Mouse (Mus musculus) heart, adult 8-10 months (tissue): Measurements from ENCODE around the gene Shisa2. TPM values are rescaled to one million over a fixed set of nuclear protein-coding genes. Genes with fewer than 3 reads are reported as not detected.
"Not testable (repeated sequence)": the region's sequence is repeated elsewhere in the genome, so short reads cannot be mapped to it uniquely, and the experiment has no call there.

Experiments
- DNase-seq: peaks from one replicate; pipeline ENCODE4 v3.0.0; 2022; ENCODE audit warnings: low spot score
- total RNA-seq, 4 experiments: library from RNA; stranded (reverse); gene quantifications; 2 replicates each; pipeline ENCODE4 v1.2.4; 2022

The Shisa2 gene
- total RNA-seq = 1 to 10 TPM in 1 of 4 experiments, under 1 TPM in 3; 0.87 to 1.1 (median 0.90) TPM

GRCm38 (mm10) chr14:59625158-59625805 lies at the start of gene Shisa2:
Gene Shisa2 (plus strand): TSS chr14:59625308.
- peak; percentile 23 for DNase-seq

DNA sequence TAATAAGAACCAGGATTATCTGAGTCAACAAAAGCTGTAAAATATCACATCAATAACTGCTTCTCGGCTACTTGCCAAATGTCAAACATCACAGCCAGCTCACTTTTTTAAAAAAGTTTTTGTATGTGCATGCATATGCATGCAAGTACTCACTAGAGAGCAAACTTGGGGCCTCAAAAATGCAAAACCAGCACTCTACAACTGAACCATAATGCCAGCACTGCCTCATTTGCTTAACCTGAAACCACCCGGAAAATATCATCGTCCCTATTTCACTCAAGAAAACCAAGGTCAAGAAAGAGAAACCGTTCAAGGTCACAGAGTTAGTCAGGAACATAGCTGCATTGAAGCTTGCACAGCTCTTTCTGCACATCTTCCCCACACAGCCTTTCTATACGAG lies 48.7 kb upstream of the Shisa2 start:
- no peak for DNase-seq

DNA sequence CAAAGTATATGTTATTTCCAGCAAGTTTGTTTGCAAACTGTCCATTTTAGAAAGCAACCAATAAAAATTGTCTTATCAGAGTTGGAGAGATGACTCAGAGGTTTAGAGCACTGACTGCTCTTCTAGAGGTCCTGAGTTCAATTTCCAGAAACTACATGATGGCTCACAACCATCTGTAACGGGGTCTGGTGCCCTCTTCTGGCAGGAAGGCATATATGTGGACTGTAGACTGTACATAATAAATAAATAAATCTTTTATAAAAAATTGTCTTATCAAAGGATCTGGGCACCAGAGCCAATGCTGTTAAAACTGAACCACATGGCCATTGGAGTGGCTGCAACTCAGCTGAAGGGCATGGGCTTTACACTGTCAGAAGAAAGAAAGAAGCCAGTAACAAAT lies 34.5 kb upstream of the Shisa2 start:
- no peak for DNase-seq

GRCm38 (mm10) chr14:59591901-59592300 lies 33.2 kb upstream of the Shisa2 start:
- DNase-seq = no peak

DNA sequence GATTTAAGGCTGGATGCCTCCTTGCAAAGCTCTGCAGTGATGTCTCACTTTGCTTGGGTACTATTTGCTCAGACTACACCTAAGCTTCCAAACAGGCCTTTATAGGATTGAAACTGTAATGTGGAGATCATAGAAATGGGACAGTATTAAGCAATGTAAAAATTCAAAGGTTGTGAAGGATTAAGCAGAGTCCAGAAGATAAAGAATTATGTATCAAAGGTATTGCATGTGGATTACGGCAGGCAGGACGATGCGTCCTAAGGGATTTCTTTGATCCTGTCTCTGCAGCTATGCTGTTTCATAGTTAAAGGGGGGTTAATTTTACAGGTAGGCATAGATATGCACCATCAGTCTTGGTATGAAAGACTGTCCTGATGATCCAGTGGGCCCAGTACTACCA lies 32.5 kb upstream of the Shisa2 start:
- no peak for DNase-seq

- no peak for DNase-seq
These were observed 30.1 kb upstream of the Shisa2 start for GRCm38 (mm10) chr14:59594988-59595387.

DNA sequence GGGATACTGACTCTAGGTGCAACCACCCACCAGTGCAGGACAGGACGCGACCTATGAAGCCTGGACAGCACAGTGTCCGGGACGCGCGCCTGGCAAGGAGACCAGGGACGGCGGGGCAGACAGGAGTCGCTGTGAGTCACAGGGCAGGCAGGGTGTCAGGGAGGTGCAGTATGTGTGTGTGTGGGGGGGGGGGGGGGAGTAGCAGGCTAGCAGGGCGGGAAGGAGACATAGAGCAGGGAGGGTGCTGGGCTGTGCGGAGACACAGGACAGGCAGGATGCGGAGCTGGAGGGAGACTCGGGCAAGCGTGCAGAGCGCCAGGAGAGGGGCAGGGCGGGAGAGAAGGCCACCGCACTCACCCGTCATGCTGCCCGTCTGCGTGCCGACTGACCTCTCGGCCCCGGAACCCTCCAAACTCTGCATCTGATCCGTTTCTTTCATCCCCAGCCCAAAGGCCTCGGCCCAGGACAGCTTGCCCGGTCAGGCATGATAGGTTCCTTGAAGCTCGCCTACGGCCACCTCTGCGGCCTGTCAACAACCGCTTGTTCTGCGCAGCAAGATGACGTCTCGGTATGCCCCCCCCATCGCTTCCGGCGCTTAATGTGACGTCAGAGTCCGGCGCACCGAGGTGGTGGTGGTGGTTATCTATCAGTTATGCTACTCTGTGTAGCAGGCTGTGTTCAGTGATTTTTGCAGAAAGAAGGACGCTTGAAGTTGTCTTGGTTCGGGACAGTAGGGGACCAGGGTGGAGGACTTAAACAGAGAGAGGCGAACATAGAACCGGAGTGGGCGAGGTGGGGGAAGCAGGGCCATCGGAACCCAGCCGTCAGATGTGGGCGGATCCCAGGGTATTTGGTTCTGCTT lies 27.5 kb upstream of the Shisa2 start, which contains the start of gene Cdadc1:
TSS of gene Cdadc1 (minus strand) at position 562 of the 862 bp plus-strand sequence.
- DNase-seq = peak; percentile 98

- no peak for DNase-seq
These were observed 26.9 kb upstream of the Shisa2 start for GRCm38 (mm10) chr14:59598260-59598627.

GRCm38 (mm10) chr14:59604002-59604645 lies 21.0 kb upstream of the Shisa2 start:
- no peak for DNase-seq

DNA sequence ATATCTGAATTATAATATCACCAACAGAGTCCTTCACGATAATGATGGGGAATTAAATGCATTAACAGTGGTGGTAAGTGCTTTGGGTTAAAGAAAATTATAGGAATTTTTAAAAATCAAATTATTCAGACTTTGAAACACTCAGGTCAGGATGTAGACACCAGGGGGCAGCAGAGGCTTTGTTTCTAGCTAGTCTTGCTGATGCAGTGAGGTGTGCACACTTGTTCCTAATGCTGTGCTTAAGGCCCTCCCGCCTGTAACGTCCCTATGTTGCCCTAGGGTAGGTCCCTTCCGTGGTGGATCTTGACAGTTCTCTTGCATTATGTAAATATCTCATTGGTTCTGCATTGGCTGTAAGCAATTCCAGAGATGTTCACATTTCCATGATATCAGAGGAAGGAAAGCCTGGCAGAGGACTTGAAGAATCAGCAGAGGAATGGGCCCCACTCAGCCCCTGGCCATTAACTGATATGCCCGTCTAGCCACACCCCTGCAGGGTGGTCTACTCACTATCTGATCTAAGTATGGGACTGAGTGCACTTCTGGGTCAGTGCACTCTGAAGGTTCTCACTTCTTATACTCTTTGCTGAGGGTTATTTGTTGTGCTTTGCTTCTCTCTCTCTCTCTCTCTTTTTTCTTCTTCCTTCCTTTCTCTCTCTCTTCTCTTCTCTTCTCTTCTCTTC lies 19.3 kb upstream of the Shisa2 start:
- DNase-seq = peak; percentile 55

- DNase-seq = no peak
These were observed 18.1 kb upstream of the Shisa2 start for GRCm38 (mm10) chr14:59607021-59607420.

- DNase-seq = peak; percentile 12
These were observed 12.0 kb upstream of the Shisa2 start for GRCm38 (mm10) chr14:59612920-59613625.

- DNase-seq = not testable (repeated sequence)
These were observed 11.0 kb upstream of the Shisa2 start for GRCm38 (mm10) chr14:59614149-59614548.

DNA sequence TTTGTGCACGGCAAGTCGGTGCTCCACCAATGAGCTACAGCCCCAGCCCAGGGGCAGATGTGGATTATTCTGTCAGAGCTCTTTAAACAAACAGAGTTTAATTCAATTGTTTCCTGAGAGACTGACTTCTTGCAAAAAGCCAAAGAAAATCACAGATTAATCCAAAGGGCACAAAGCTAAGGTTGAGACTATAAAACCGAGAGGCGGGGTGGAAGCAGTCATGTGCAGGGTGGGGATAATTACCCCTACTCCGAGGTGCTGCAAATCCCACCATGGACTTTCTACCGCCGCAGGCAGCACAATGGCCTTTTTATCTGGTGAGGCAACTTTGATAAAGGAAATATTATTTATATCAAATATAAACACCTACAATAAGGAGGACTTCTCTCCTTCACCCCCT lies 8.3 kb upstream of the Shisa2 start:
- DNase-seq = no peak

- no peak for DNase-seq
These were observed 702 bp upstream of the Shisa2 start for GRCm38 (mm10) chr14:59624326-59624885.

GRCm38 (mm10) chr14:59625806-59626364 lies 777 bp downstream of the Shisa2 start:
- DNase-seq = no peak

GRCm38 (mm10) chr14:59626711-59627110 lies 1.6 kb downstream of the Shisa2 start:
- DNase-seq = no peak

GRCm38 (mm10) chr14:59627142-59627680 lies 2.1 kb downstream of the Shisa2 start:
- no peak for DNase-seq

DNA sequence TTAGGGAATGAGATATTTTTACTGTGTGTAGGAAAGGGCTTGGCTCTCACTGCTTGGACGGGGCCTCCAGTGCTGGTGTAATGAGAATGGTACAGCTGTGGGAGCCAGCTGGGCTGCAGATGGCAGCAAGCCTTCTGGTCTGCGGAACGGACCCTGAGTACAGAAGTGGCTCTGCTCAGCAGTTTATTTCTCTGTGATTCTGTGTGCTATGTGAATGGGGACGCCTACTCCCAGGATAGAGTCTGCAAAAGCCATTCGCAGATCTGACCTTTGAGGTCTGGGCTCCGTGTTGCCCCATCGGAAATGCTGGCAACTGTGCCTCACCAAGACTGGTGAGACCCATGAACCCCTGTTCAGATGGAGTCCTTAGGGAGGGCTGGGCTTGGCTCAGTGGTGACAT lies 2.7 kb downstream of the Shisa2 start:
- DNase-seq = no peak

DNA sequence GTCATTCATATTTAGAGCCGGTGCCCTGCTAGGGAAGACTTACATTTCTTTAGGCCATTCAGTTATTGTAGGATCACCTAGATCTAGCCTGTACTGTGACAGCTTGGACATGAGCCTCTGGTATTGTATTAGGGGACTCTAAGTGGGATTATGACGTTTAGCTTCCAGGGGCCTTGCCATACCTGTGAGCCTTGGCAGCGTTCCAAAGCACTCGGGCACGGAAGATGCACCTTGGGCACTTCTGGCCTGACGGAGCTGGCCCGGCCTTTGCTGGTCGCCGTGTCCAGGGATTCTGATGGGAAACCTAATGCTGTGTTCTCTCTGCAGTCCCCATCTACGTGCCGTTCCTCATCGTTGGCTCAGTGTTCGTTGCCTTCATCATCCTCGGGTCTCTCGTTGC lies 4.2 kb downstream of the Shisa2 start:
- DNase-seq = no peak
